Mouse (Mus musculus) ES-E14 (cell line): Measurements from ENCODE around the gene Usp27x. TPM values are rescaled to one million over a fixed set of nuclear protein-coding genes. Genes with fewer than 3 reads are reported as not detected.

Source experiments
- DNase-seq: peaks from one replicate; pipeline ENCODE4 v3.0.0-alpha.2; 2013; ENCODE audit warnings: low read depth, low spot score
- H3K27ac ChIP-seq: 2 replicates; pipeline ENCODE4 v1.5.1; 2012; ENCODE audit warnings: low read depth, mild to moderate bottlenecking, low read length, moderate library complexity, mixed read lengths; ENCODE audit not compliant: poor library complexity, insufficient read depth, severe bottlenecking
- H3K36me3 ChIP-seq: 2 replicates; pipeline ENCODE4 v1.6.1; 2012; ENCODE audit warnings: mild to moderate bottlenecking, low read length, moderate library complexity, mixed read lengths; ENCODE audit not compliant: control insufficient read depth, poor library complexity, insufficient read depth, severe bottlenecking
- H3K4me1 ChIP-seq, 2 experiments: fragments of 150-350 bp in 1 of 2; sonication (generic) in 1 of 2; 2 replicates each; pipeline ENCODE4 v1.6.1; 2012; ENCODE audit warnings: low read length in 2 of 2, mild to moderate bottlenecking in 1 of 2, mixed read lengths in 1 of 2; ENCODE audit not compliant: control insufficient read depth in 2 of 2, insufficient read depth in 2 of 2, poor library complexity in 1 of 2
- H3K4me3 ChIP-seq, 2 experiments: fragments of 150-350 bp in 1 of 2; sonication (generic) in 1 of 2; 2 replicates each; pipeline ENCODE4 v1.5.1; 2012; ENCODE audit warnings: low read length in 2 of 2, low read depth in 1 of 2, mild to moderate bottlenecking in 1 of 2, mixed read lengths in 1 of 2; ENCODE audit not compliant: insufficient read depth in 1 of 2, poor library complexity in 1 of 2, severe bottlenecking in 1 of 2
- H3K9ac ChIP-seq: 2 replicates; pipeline ENCODE4 v1.6.1; 2012; ENCODE audit warnings: low read depth, mild to moderate bottlenecking, low read length, mixed read lengths; ENCODE audit not compliant: poor library complexity, insufficient read depth, severe bottlenecking
- H3K9me3 ChIP-seq: fragments of 150-350 bp; sonication (generic); 2 replicates; pipeline ENCODE4 v1.6.1; 2012; ENCODE audit warnings: low read depth, mild to moderate bottlenecking, low read length; ENCODE audit not compliant: control insufficient read depth, insufficient read depth
- CHD2 ChIP-seq: IDR thresholded peaks from 2 replicates; pipeline ENCODE4 v1.6.1; 2014; ENCODE audit warnings: mild to moderate bottlenecking, low read depth, low read length, inconsistent platforms
- HCFC1 ChIP-seq: IDR thresholded peaks from 2 replicates; pipeline ENCODE4 v1.6.1; 2012; ENCODE audit warnings: low read length, inconsistent platforms, borderline replicate concordance; ENCODE audit not compliant: insufficient read depth
- MAFK ChIP-seq: IDR thresholded peaks from 2 replicates; pipeline ENCODE4 v1.6.1; 2014; ENCODE audit warnings: mild to moderate bottlenecking, low read depth, low read length, inconsistent platforms; ENCODE audit not compliant: insufficient read depth
- ZC3H11A ChIP-seq: IDR thresholded peaks from 2 replicates; pipeline ENCODE4 v1.6.1; 2012; ENCODE audit warnings: low read depth, mild to moderate bottlenecking, inconsistent platforms, low read length, borderline replicate concordance
- ZNF384 ChIP-seq: IDR thresholded peaks from 2 replicates; pipeline ENCODE4 v1.6.1; 2012; ENCODE audit warnings: low read depth, low read length, inconsistent platforms
- in situ Hi-C, 2 experiments: fragments of 600-800 bp; cut with MboI; formaldehyde crosslinking; loops; one replicate each; pipeline ENCODE4 v1.15.1; 2025; ENCODE audit warnings: low sequenced_read_pairs in 2 of 2, inconsistent platforms in 1 of 2; ENCODE audit not compliant: unreplicated experiment in 2 of 2
- total RNA-seq: library from RNA; depleted of rRNA; stranded (reverse); fragments of 300-350 nt; gene quantifications from 2 replicates; pipeline ENCODE4 v1.2.3, GENCODE M21; 2012

Gene Usp27x
- total RNA-seq, 1 experiment: 5.1 TPM

DNA sequence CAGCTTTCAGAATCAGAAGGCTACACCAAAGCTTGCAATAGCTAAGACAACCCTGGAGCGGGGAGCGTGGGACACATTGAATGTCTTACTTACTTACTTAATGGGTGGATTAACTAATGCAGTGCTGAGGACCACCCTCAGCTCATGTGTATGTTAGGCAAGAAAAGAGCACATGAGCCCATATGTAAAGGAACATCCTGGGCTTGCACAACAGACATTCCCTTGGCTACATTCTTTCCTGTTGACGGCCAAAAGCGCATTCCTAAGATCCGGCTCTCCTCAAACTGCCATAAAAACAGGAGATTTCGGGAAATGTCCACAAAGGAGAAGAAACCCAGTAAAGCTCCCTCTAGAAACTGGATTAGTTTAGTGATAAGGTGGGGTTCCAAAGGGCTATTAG lies 39.7 kb upstream of the Usp27x start:
- H3K4me3 ChIP-seq: no peak overlapping the region
- in situ Hi-C loops: no loop called here
- no peak overlapping the region for H3K9ac ChIP-seq
- no peaks in the 10 kb centered on the region for H3K36me3 ChIP-seq
- H3K4me1 ChIP-seq: 0 out of 4 replicates have a peak, but pooled peaks cover 0 to 2% of the 10 kb centered on the region in 2 experiments
- H3K27ac ChIP-seq: no peak overlapping the region
- DNase-seq: no peak
- no peaks in the 10 kb centered on the region for H3K9me3 ChIP-seq
- TF ChIP-seq ZNF384 (no peak), CHD2 (no peak), HCFC1 (no peak), MAFK (no peak), ZC3H11A (no peak)

DNA sequence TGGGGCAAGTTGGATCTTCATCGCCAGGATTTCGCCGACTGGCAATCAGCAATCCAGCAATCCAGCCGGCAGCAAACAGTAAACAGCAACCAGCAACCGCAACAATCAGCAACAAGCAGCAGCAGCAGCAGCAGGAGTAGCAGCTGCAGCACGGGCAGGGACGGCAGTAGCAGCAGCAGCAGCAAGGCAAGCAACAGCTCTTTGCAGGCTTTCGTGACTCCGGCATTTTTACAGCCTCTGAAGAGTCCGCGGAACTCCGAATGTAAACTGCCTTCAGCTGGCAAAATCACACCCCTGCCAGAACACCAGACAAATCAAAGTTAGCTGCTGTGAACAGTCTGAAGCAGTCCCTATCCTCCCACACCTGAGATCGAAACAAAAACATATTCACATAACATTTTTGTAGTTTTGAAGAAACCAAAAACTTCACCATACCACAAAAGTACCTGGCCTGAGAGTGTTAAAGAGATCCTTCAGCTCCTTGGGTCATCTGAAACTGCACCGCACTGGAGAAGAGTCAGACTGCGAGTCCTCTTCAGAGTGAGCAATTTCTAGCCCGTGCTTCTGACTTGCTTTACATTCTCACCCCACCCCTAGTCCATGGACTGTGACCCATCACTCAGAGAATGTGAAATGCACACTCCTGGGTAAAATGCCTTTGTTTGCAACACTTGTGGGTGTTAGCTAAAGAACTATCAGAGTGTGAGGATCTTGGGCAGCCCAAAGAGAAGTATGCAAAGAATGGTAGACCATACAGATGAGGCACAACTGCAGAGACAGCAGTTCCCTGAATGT lies 36.8 kb upstream of the Usp27x start:
- DNase-seq: no peak
- Histone ChIP-seq H3K4me1 (0 out of 4 replicates have a peak, but pooled peaks cover 0 to 2% of the 10 kb centered on the region in 2 experiments), H3K9ac (no peak overlapping the region), H3K27ac (no peak overlapping the region), H3K4me3 (no peak overlapping the region), H3K36me3 (no peaks in the 10 kb centered on the region), H3K9me3 (no peaks in the 10 kb centered on the region)
- TF ChIP-seq CHD2 (no peak), HCFC1 (no peak)
- in situ Hi-C loops: no loop called here

DNA sequence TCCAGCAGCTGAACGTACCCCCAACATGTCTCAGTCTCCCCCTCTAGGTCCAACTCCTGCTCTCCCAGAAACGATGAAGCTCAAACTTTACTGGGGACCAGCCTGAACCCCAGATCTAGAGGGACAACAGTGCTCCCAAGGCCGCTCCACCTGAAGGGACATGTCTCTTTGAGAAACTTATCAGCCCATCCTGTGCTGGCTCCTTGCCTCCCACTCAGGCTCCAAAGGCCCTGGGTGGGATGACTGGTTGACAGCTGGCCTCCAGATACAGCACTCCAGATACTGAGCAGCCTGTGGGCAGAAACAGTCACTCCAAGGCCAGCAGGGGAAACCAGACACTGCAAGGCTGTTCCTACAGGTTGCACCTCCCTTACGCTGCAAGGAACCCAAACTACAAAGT lies 956 bp upstream of the Usp27x start:
- Histone ChIP-seq H3K9ac (peak overlapping the region; percentile 10; the same call in 1 of the 2 replicates), H3K4me3 (peak overlapping the region in 1 of 2 experiments; percentile 77; a peak in 1 of 4 replicates), H3K9me3 (no peaks in the 10 kb centered on the region), H3K27ac (no peak overlapping the region), H3K4me1 (no peaks in the 10 kb centered on the region; a peak in 1 of 4 replicates), H3K36me3 (peaks cover 5% of the 10 kb centered on the region; the same call in 1 of the 2 replicates)
- no peak for DNase-seq
- in situ Hi-C loops: no loop called here
- TF ChIP-seq CHD2 (no peak), ZC3H11A (no peak), HCFC1 (no peak), MAFK (no peak), ZNF384 (no peak)

DNA sequence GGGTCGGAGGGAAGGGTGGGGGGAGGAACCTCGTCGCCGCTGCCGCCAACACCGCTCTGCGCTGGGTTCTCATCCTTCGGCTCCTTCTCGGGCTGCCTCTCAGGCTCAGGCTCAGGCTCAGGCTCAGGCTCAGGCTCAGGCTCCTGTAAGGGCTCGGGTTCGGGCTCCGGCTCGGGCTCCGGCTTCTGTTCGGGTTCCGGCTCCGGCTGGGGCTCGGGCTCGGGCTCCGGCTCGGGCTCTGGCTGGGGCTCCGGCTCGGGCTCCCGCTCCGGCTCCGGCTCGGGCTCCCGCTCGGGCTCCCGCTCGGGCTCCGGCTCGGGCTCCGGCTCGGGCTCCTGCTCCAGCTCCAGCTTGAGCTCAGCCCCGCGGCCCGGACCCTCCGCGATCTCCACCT lies 311 bp downstream of the Usp27x start:
- in situ Hi-C loops: no loop called here
- Histone ChIP-seq H3K9me3 (no peaks in the 10 kb centered on the region), H3K4me1 (no peaks in the 10 kb centered on the region; a peak in 1 of 4 replicates), H3K27ac (peak overlapping the region; percentile 57), H3K36me3 (peaks cover 5% of the 10 kb centered on the region; the same call in 1 of the 2 replicates), H3K9ac (peak overlapping the region; percentile 82), H3K4me3 (peak overlapping the region; percentile 77 to 86)
- TF ChIP-seq MAFK (no peak), ZC3H11A (no peak), ZNF384 (no peak), CHD2 (no peak), HCFC1 (no peak)
- no peak for DNase-seq

DNA sequence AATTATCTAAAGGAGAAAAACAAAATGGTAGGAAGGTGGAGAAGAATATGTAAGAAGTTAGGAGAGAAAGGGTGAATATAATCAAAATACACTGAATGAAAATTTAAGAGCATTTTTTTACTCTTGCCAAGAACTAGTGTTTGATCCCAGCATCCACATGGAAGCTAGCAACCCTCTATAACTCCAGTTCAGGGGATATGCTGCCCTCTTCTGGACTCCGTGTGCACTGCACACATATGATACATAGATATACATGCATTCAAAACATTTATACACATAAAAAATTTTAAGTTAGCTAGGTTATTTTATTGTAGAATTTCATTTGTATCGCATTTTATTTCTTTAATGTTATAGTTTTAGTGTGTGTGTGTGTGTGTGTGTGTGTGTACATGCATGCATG lies 50.2 kb downstream of the Usp27x start:
- no peak for TF ChIP-seq MAFK
- TF ChIP-seq CHD2: no peak

More for the DNA sequence above, 50.2 kb downstream of the Usp27x start:
- no peak overlapping the region for H3K27ac ChIP-seq
- no peak overlapping the region for H3K4me3 ChIP-seq
- DNase-seq: peak; percentile 17
- H3K4me1 ChIP-seq: no peaks in the 10 kb centered on the region
- in situ Hi-C loops: no loop called here
- no peak overlapping the region for H3K9ac ChIP-seq
- no peaks in the 10 kb centered on the region for H3K9me3 ChIP-seq
- no peaks in the 10 kb centered on the region for H3K36me3 ChIP-seq
